Comparison of ENCODE assay signal across 15 mouse cellular contexts in genomic region chr5:101990298-101990845, GRCm38 (mm10).
DNase-seq lines count a peak whose midpoint lies in the region; ATAC-seq and TF ChIP-seq lines count a peak whose summit lies in the region.
"Had no signal": no experiment of that assay in that cellular context is flagged by ENCODE, and none has a peak within 500 bp of the region (broad histone marks: within the 10 kb centered on the region; RNA-seq: fewer than 3 reads in every experiment).

No protein-coding gene starts in this region.

- no peak for ATAC-seq in kidney, embryonic 14.5 days (ENCODE audit: low FRiP score, low TSS enrichment)
- ATAC-seq in lung, embryonic 15.5 days (ENCODE audit: borderline replicate concordance, extremely low read depth, low FRiP score, low TSS enrichment) = no peak
- ATAC-seq in intestine, embryonic 14.5 days (replicated peaks; ENCODE audit: low FRiP score, low TSS enrichment, low read depth) = no peak
- no peak for ATAC-seq in liver, postnatal 0 days

- no peak overlapping the region for H3K4me2 ChIP-seq in kidney, embryonic 14.5 days (replicated peaks; ENCODE audit: low read depth, low read length)
- peak overlapping the region; percentile 16; the same call in 1 of the 2 replicates for H3K4me2 ChIP-seq in lung, embryonic 15.5 days
- 0 out of 2 replicates have a peak overlapping the region, but pooled peaks have one; percentile 11 for H3K4me2 ChIP-seq in intestine, embryonic 14.5 days (ENCODE audit: low read length)
- H3K4me2 ChIP-seq in liver, postnatal 0 days (ENCODE audit: low read depth, low read length) = no peak overlapping the region
- H3K4me2 ChIP-seq: embryonic facial prominence, embryonic 12.5 days; hindbrain, embryonic 13.5 days had no signal

- peak overlapping the region; percentile 1; the same call in 1 of the 2 replicates for H3K4me3 ChIP-seq in kidney, adult 2 months (ENCODE audit: insufficient read depth, low read depth, low read length)
- H3K4me3 ChIP-seq in kidney, embryonic 14.5 days (ENCODE audit: low read length) = no peak overlapping the region
- no peak overlapping the region for H3K4me3 ChIP-seq in lung, embryonic 15.5 days
- H3K4me3 ChIP-seq in intestine, embryonic 14.5 days (ENCODE audit: low read depth, low read length) = no peak overlapping the region
- no peak overlapping the region for H3K4me3 ChIP-seq in liver, postnatal 0 days (ENCODE audit: low read depth, low read length)
- H3K4me3 ChIP-seq in layer of hippocampus, adult 2 months = no peak overlapping the region
- H3K4me3 ChIP-seq: embryonic facial prominence, embryonic 12.5 days; hindbrain, embryonic 13.5 days had no signal

- H3K4me1 ChIP-seq in kidney, adult 2 months (ENCODE audit: control insufficient read depth, insufficient read depth, low read length) = peaks cover 17% of the 10 kb centered on the region
- 0 out of 2 replicates have a peak, but pooled peaks cover 12% of the 10 kb centered on the region for H3K4me1 ChIP-seq in kidney, embryonic 14.5 days (ENCODE audit: control insufficient read depth, insufficient read depth, low read length)
- peaks cover 7% of the 10 kb centered on the region; the same call in 1 of the 2 replicates for H3K4me1 ChIP-seq in lung, embryonic 15.5 days
- H3K4me1 ChIP-seq in intestine, embryonic 14.5 days (replicated peaks; ENCODE audit: control insufficient read depth, insufficient read depth, low read length) = no peaks in the 10 kb centered on the region; the same call in 1 of the 2 replicates
- H3K4me1 ChIP-seq in liver, postnatal 0 days (ENCODE audit: insufficient read depth) = no peaks in the 10 kb centered on the region

- no peaks in the 10 kb centered on the region for H3K9me3 ChIP-seq in kidney, embryonic 14.5 days (ENCODE audit: control insufficient read depth, low read length)
- no peaks in the 10 kb centered on the region for H3K9me3 ChIP-seq in lung, embryonic 15.5 days
- H3K9me3 ChIP-seq in intestine, embryonic 14.5 days (ENCODE audit: control insufficient read depth, low read length) = no peaks in the 10 kb centered on the region
- H3K9me3 ChIP-seq in liver, postnatal 0 days (ENCODE audit: low read length) = no peaks in the 10 kb centered on the region
- H3K9me3 ChIP-seq: embryonic facial prominence, embryonic 12.5 days; hindbrain, embryonic 13.5 days had no signal

- DNase-seq in kidney, adult 2 months = peak; percentile 53
- no peak for DNase-seq in lung, postnatal 4 days
- DNase-seq in intestine, embryonic 14.5 days (ENCODE audit: low spot score) = no peak
- DNase-seq in liver, postnatal 0 days = no peak
- no peak for DNase-seq in layer of hippocampus, adult 2 months (ENCODE audit: low spot score in 2 of 2)
- DNase-seq: cerebellum, adult 11-12 months; layer of hippocampus, postnatal 36 days; left cerebral cortex, postnatal 4 days; right cerebral cortex, postnatal 14 days; thymus, adult 18-20 months had no signal

- no peaks in the 10 kb centered on the region for H3K36me3 ChIP-seq in kidney, adult 2 months (ENCODE audit: control insufficient read depth, insufficient read depth, low read length)
- no peaks in the 10 kb centered on the region; the same call in 1 of the 2 replicates for H3K36me3 ChIP-seq in kidney, embryonic 14.5 days (ENCODE audit: control insufficient read depth, insufficient read depth, low read length)
- H3K36me3 ChIP-seq in lung, embryonic 15.5 days = no peaks in the 10 kb centered on the region; the same call in 1 of the 2 replicates
- H3K36me3 ChIP-seq in intestine, embryonic 14.5 days (ENCODE audit: control insufficient read depth, insufficient read depth, low read length) = no peaks in the 10 kb centered on the region
- no peaks in the 10 kb centered on the region for H3K36me3 ChIP-seq in liver, postnatal 0 days (replicated peaks; ENCODE audit: insufficient read depth, low read length)
- H3K36me3 ChIP-seq: embryonic facial prominence, embryonic 12.5 days; G1E; hindbrain, embryonic 13.5 days had no signal

- no peak for TF ChIP-seq POLR2A in kidney, adult 2 months (IDR thresholded peaks at IDR 0.05; ENCODE audit: low read depth, low read length)

- WGBS in kidney, adult 2 months = 61% methylated on average over 7 of the region's 7 CpGs
- 72% methylated on average over 7 of the region's 7 CpGs for WGBS in kidney, embryonic 14.5 days
- WGBS in lung, embryonic 15.5 days = 59% methylated on average over 7 of the region's 7 CpGs
- WGBS in intestine, embryonic 14.5 days = 65% methylated on average over 7 of the region's 7 CpGs
- 61% methylated on average over 7 of the region's 7 CpGs for WGBS in liver, postnatal 0 days (ENCODE audit: insufficient replicate concordance)

- H3K27ac ChIP-seq in kidney, adult 2 months (ENCODE audit: insufficient read depth, low read depth, low read length) = peak overlapping the region; percentile 72
- H3K27ac ChIP-seq in kidney, embryonic 14.5 days (ENCODE audit: low read depth, low read length) = no peak overlapping the region
- H3K27ac ChIP-seq in lung, embryonic 15.5 days = 0 out of 2 replicates have a peak overlapping the region, but pooled peaks have one; percentile 19
- no peak overlapping the region for H3K27ac ChIP-seq in intestine, embryonic 14.5 days (ENCODE audit: low read depth)
- peak overlapping the region; percentile 29; the same call in 1 of the 2 replicates for H3K27ac ChIP-seq in liver, postnatal 0 days (ENCODE audit: low read depth)
- H3K27ac ChIP-seq in layer of hippocampus, adult 2 months = no peak overlapping the region
- H3K27ac ChIP-seq: embryonic facial prominence, embryonic 12.5 days; hindbrain, embryonic 13.5 days had no signal

- no peak for TF ChIP-seq CTCF in kidney, adult 2 months (conservative IDR thresholded peaks at IDR 0.05; ENCODE audit: insufficient read depth, insufficient read length, low read depth, low read length)
- TF ChIP-seq CTCF in liver, postnatal 0 days (IDR thresholded peaks at IDR 0.05; ENCODE audit: low read depth) = no peak
- no peak for TF ChIP-seq CTCF in layer of hippocampus, adult 2 months (conservative IDR thresholded peaks at IDR 0.05)

- TF ChIP-seq EP300 in liver, postnatal 0 days (IDR thresholded peaks at IDR 0.05; ENCODE audit: low read depth) = 0 out of 2 replicates have a peak, but pooled peaks have one; percentile 20

- no peaks in the 10 kb centered on the region for H3K27me3 ChIP-seq in kidney, adult 2 months (replicated peaks; ENCODE audit: control insufficient read depth, insufficient read depth, low read length)
- no peaks in the 10 kb centered on the region for H3K27me3 ChIP-seq in kidney, embryonic 14.5 days (ENCODE audit: control insufficient read depth, insufficient read depth, low read length)
- H3K27me3 ChIP-seq in lung, embryonic 15.5 days = no peaks in the 10 kb centered on the region
- no peaks in the 10 kb centered on the region for H3K27me3 ChIP-seq in intestine, embryonic 14.5 days (replicated peaks; ENCODE audit: control insufficient read depth, insufficient read depth, low read length)
- H3K27me3 ChIP-seq in liver, postnatal 0 days (ENCODE audit: insufficient read depth, low read length) = no peaks in the 10 kb centered on the region
- H3K27me3 ChIP-seq: embryonic facial prominence, embryonic 12.5 days; hindbrain, embryonic 13.5 days had no signal

- H3K9ac ChIP-seq in kidney, embryonic 14.5 days (ENCODE audit: low read depth, low read length) = no peak overlapping the region
- no peak overlapping the region for H3K9ac ChIP-seq in lung, embryonic 15.5 days
- no peak overlapping the region for H3K9ac ChIP-seq in intestine, embryonic 14.5 days (ENCODE audit: low read length)
- no peak overlapping the region for H3K9ac ChIP-seq in liver, postnatal 0 days (replicated peaks)
- H3K9ac ChIP-seq: embryonic facial prominence, embryonic 12.5 days; hindbrain, embryonic 13.5 days had no signal

Comparison
In these comparisons a context has a peak if more than half of its experiments do, and no peak if none do; other contexts are left out.
1. H3K27ac ChIP-seq: peak in kidney, adult 2 months (single experiment), lung, embryonic 15.5 days (single experiment) and liver, postnatal 0 days (single experiment); none in kidney, embryonic 14.5 days (single experiment), intestine, embryonic 14.5 days (single experiment) and layer of hippocampus, adult 2 months (single experiment).
2. H3K4me2 ChIP-seq: peak in lung, embryonic 15.5 days (single experiment) and intestine, embryonic 14.5 days (single experiment); none in kidney, embryonic 14.5 days (single experiment) and liver, postnatal 0 days (single experiment).